Mouse (Mus musculus) cerebellum, adult 2 months (tissue): ENCODE results near the gene Agpat3. TPM values are rescaled to one million over a fixed set of nuclear protein-coding genes. Genes with fewer than 3 reads are reported as not detected.
A peak's percentile ranks its signal among the peaks of the same experiment; 100 is the strongest.
"Not testable (repeated sequence)": the region's sequence is repeated elsewhere in the genome, so short reads cannot be mapped to it uniquely, and the experiment has no call there.

ENCODE experiments used
- DNase-seq, 2 experiments: peaks; one replicate each; pipeline ENCODE4 v3.0.0; 2021
- H3K27ac ChIP-seq: fragments of 200-500 bp; 2 replicates; pipeline ENCODE4 v1.5.1; 2012; ENCODE audit warnings: low read length, control low read depth, inconsistent platforms; ENCODE audit not compliant: insufficient read depth
- H3K27me3 ChIP-seq: fragments of 200-500 bp; 2 replicates; pipeline ENCODE4 v1.6.1; 2012; ENCODE audit warnings: inconsistent platforms, mild to moderate bottlenecking, low read length, moderate library complexity; ENCODE audit not compliant: control insufficient read depth, insufficient read depth
- H3K4me1 ChIP-seq: fragments of 200-500 bp; 2 replicates; pipeline ENCODE4 v1.6.1; 2011; ENCODE audit warnings: low read length; ENCODE audit not compliant: control insufficient read depth, insufficient read depth
- H3K4me3 ChIP-seq: fragments of 200-500 bp; replicated peaks from 2 replicates; pipeline ENCODE3; 2011; ENCODE audit warnings: mild to moderate bottlenecking, low read depth, low read length, control low read depth; ENCODE audit not compliant: insufficient read depth
- CTCF ChIP-seq: fragments of 200-500 bp; IDR thresholded peaks from 2 replicates; pipeline ENCODE4 v1.5.1; 2011; ENCODE audit warnings: low read depth, mild to moderate bottlenecking, control low read depth, low read length, moderate library complexity, borderline replicate concordance; ENCODE audit not compliant: insufficient read depth
- POLR2A ChIP-seq: fragments of 200-500 bp; IDR thresholded peaks from 2 replicates; pipeline ENCODE4 v1.6.1; 2011; ENCODE audit warnings: low read length, control low read depth, borderline replicate concordance; ENCODE audit not compliant: insufficient read depth
- WGBS: fragments of 180-500 bp; shearing (Covaris S2); methylation state at CpG from one replicate; pipeline ENCODE4 v1.1.7; 2018; 5-methylcytosine and 5-hydroxymethylcytosine counted together
- polyA plus RNA-seq: library from polyadenylated mRNA; depleted of rRNA; stranded (reverse); fragments of >200 nt; gene quantifications from 2 replicates; pipeline ENCODE4 v1.2.3, GENCODE M21; 2012

Agpat3 gene
- polyA plus RNA-seq, 1 experiment: 256 TPM

- Histone ChIP-seq H3K27ac (no peak overlapping the region), H3K27me3 (no peaks in the 10 kb centered on the region), H3K4me1 (peaks cover 7% of the 10 kb centered on the region), H3K4me3 (no peak overlapping the region)
- TF ChIP-seq CTCF (no peak), POLR2A (no peak)
- no peak for DNase-seq
- 72% methylated on average over 5 of the region's 5 CpGs for WGBS
These were observed 14.0 kb upstream of the Agpat3 start for GRCm38 (mm10) chr10:78366195-78366834.

GRCm38 (mm10) chr10:78365555-78365954 is 13.3 kb upstream of the Agpat3 start:
- DNase-seq: no peak
- no peak for TF ChIP-seq POLR2A
- TF ChIP-seq CTCF: no peak
- H3K27me3 ChIP-seq: no peaks in the 10 kb centered on the region
- H3K27ac ChIP-seq: no peak overlapping the region
- no peak overlapping the region for H3K4me3 ChIP-seq
- 90% methylated on average over 6 of the region's 6 CpGs for WGBS
- peaks cover 7% of the 10 kb centered on the region for H3K4me1 ChIP-seq

- no peak for DNase-seq
- H3K27me3 ChIP-seq: no peaks in the 10 kb centered on the region
- H3K27ac ChIP-seq: no peak overlapping the region
- 86% methylated on average over 2 of the region's 2 CpGs for WGBS
- no peak overlapping the region for H3K4me3 ChIP-seq
- TF ChIP-seq CTCF (no peak), POLR2A (no peak)
- peaks cover 14% of the 10 kb centered on the region for H3K4me1 ChIP-seq
These were observed 11.8 kb upstream of the Agpat3 start for GRCm38 (mm10) chr10:78364106-78364505.

- peaks cover 14% of the 10 kb centered on the region for H3K4me1 ChIP-seq
- WGBS: 97% methylated on average over 6 of the region's 6 CpGs
- no peaks in the 10 kb centered on the region for H3K27me3 ChIP-seq
- DNase-seq: no peak
- no peak overlapping the region for H3K27ac ChIP-seq
- TF ChIP-seq POLR2A (no peak), CTCF (no peak)
- H3K4me3 ChIP-seq: no peak overlapping the region
These were observed 11.1 kb upstream of the Agpat3 start for GRCm38 (mm10) chr10:78363366-78363765.

GRCm38 (mm10) chr10:78361951-78362350 is 9.7 kb upstream of the Agpat3 start:
- 7% methylated on average over 2 of the region's 2 CpGs for WGBS
- TF ChIP-seq CTCF: no peak
- no peak for TF ChIP-seq POLR2A
- H3K27ac ChIP-seq: peak overlapping the region; percentile 56

DNA sequence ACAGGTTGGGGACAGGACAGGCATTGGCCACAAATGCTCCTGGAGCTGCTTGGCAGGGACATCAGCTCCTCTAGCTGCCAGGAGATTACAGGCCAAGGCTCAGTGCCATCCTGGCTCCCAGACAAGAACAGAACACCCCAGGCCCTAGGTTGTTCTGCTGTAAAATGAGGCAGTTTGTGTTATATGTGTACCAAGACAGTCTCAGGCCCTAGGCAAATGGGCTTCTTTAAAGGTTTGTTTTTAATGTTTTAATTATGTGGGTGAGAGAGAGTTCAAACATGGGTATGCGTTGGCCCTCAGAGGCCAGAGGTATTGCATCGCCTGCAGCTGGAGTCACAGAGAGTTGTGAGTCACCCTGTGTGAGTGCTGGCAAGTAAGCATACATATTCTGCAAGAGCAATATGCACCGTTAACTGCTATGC is 8.0 kb upstream of the Agpat3 start:
- H3K27me3 ChIP-seq: no peaks in the 10 kb centered on the region
- WGBS: 13% methylated on average over 3 of the region's 3 CpGs

More at GRCm38 (mm10) chr10:78361951-78362350, 9.7 kb upstream of the Agpat3 start:
- Histone ChIP-seq H3K4me1 (peaks cover 14% of the 10 kb centered on the region), H3K27me3 (no peaks in the 10 kb centered on the region), H3K4me3 (no peak overlapping the region)
- peak; percentile 64 to 77 for DNase-seq

GRCm38 (mm10) chr10:78358999-78359398 is 6.7 kb upstream of the Agpat3 start:
- not testable (repeated sequence) for DNase-seq, H3K27ac ChIP-seq, H3K27me3 ChIP-seq, H3K4me3 ChIP-seq
- WGBS: 91% methylated on average over 3 of the region's 3 CpGs
- peaks cover 14% of the 10 kb centered on the region for H3K4me1 ChIP-seq

More for the DNA sequence above, 8.0 kb upstream of the Agpat3 start:
- TF ChIP-seq CTCF (no peak), POLR2A (no peak)
- DNase-seq: peak; percentile 84 to 88
- H3K4me3 ChIP-seq: no peak overlapping the region
- peaks cover 14% of the 10 kb centered on the region for H3K4me1 ChIP-seq
- 0 out of 2 replicates have a peak overlapping the region, but pooled peaks have one; percentile 37 for H3K27ac ChIP-seq

- 90% methylated on average over 4 of the region's 4 CpGs for WGBS
- Histone ChIP-seq H3K4me3 (no peak overlapping the region), H3K27ac (no peak overlapping the region), H3K27me3 (no peaks in the 10 kb centered on the region), H3K4me1 (peaks cover 14% of the 10 kb centered on the region)
- TF ChIP-seq CTCF: no peak
- TF ChIP-seq POLR2A: no peak
- DNase-seq: no peak
These were observed 6.0 kb upstream of the Agpat3 start for GRCm38 (mm10) chr10:78358266-78358665.
